Mouse (Mus musculus) stomach, embryonic 14.5 days (tissue): ENCODE measurements around the gene Cmtm2a. TPM values are rescaled to one million over a fixed set of nuclear protein-coding genes. Genes with fewer than 3 reads are reported as not detected.
"Not testable (repeated sequence)": the region's sequence is repeated elsewhere in the genome, so short reads cannot be mapped to it uniquely, and the experiment has no call there.

Experiments used
- ATAC-seq: fragments of 200-750 bp; cut with Nextera tagmentation; 2 replicates; pipeline ENCODE4 v1.8.0; 2017; ENCODE audit warnings: low read depth, moderate TSS enrichment; ENCODE audit not compliant: insufficient number of reproducible peaks, insufficient read depth, low FRiP score
- H3K27ac ChIP-seq: fragments of 300-500 bp; sonication (generic); 2 replicates; pipeline ENCODE4 v1.5.1; 2014; ENCODE audit warnings: mild to moderate bottlenecking, low read length, moderate library complexity, mixed read lengths
- H3K27me3 ChIP-seq: fragments of 300-500 bp; sonication (generic); 2 replicates; pipeline ENCODE4 v1.6.1; 2014; ENCODE audit warnings: low read length, control low read depth, mixed read lengths; ENCODE audit not compliant: control insufficient read depth, insufficient read depth
- H3K36me3 ChIP-seq: fragments of 300-500 bp; sonication (generic); 2 replicates; pipeline ENCODE4 v1.6.1; 2014; ENCODE audit warnings: mild to moderate bottlenecking, control low read depth, low read length, moderate library complexity, mixed read lengths; ENCODE audit not compliant: control insufficient read depth, insufficient read depth
- H3K4me1 ChIP-seq: fragments of 300-500 bp; sonication (generic); 2 replicates; pipeline ENCODE4 v1.6.1; 2014; ENCODE audit warnings: low read length, control low read depth, mixed read lengths; ENCODE audit not compliant: control insufficient read depth, insufficient read depth
- H3K4me2 ChIP-seq: fragments of 300-500 bp; sonication (generic); replicated peaks from 2 replicates; pipeline ENCODE4 v1.6.1; 2014; ENCODE audit warnings: low read depth, low read length, control low read depth
- H3K4me3 ChIP-seq: fragments of 300-500 bp; sonication (generic); 2 replicates; pipeline ENCODE4 v1.5.1; 2014; ENCODE audit warnings: low read depth, low read length, control low read depth
- H3K9ac ChIP-seq: fragments of 300-500 bp; sonication (generic); replicated peaks from 2 replicates; pipeline ENCODE4 v1.6.1; 2014; ENCODE audit warnings: low read depth, mild to moderate bottlenecking, control low read depth, low read length, moderate library complexity, mixed read lengths
- H3K9me3 ChIP-seq: fragments of 300-500 bp; sonication (generic); 2 replicates; pipeline ENCODE4 v1.6.1; 2016; ENCODE audit warnings: low read depth, low read length, control low read depth; ENCODE audit not compliant: control insufficient read depth
- WGBS: fragments of 180-500 bp; shearing (Covaris S2); extraction: QIAGEN DNeasy Blood & Tissue Kit; methylation state at CpG from one replicate; pipeline ENCODE4 v1.1.7; 2014; 5-methylcytosine and 5-hydroxymethylcytosine counted together
- polyA plus RNA-seq: library from polyadenylated mRNA; unstranded; fragments of >200 nt; fragmentation: Nextera tagmentation; extraction: Ambion mirVana; gene quantifications from 2 replicates; pipeline ENCODE4 v1.2.1, GENCODE M21; 2014

The Cmtm2a gene
- polyA plus RNA-seq, 1 experiment from 2014 or later = not detected

GRCm38 (mm10) chr8:104336806-104337205 lies 43.8 kb upstream of the Cmtm2a start:
- H3K4me1 ChIP-seq = 0 out of 2 replicates have a peak, but pooled peaks cover 5% of the 10 kb centered on the region
- no peaks in the 10 kb centered on the region for H3K27me3 ChIP-seq
- H3K9me3 ChIP-seq = no peaks in the 10 kb centered on the region
- H3K4me3 ChIP-seq = no peak overlapping the region
- no peak overlapping the region for H3K4me2 ChIP-seq
- WGBS = 89% methylated on average over 1 of the region's 1 CpGs
- H3K9ac ChIP-seq = no peak overlapping the region
- H3K27ac ChIP-seq = no peak overlapping the region
- ATAC-seq = no peak
- H3K36me3 ChIP-seq = no peaks in the 10 kb centered on the region

- Histone ChIP-seq H3K9me3 (no peaks in the 10 kb centered on the region), H3K4me1 (no peaks in the 10 kb centered on the region), H3K4me3 (no peak overlapping the region), H3K4me2 (no peak overlapping the region), H3K27ac (no peak overlapping the region), H3K27me3 (no peaks in the 10 kb centered on the region), H3K9ac (no peak overlapping the region), H3K36me3 (no peaks in the 10 kb centered on the region)
- no peak for ATAC-seq
- 82% methylated on average over 1 of the region's 1 CpGs for WGBS
Measured at GRCm38 (mm10) chr8:104334196-104334595, 41.2 kb upstream of the Cmtm2a start.

- Histone ChIP-seq H3K36me3 (no peaks in the 10 kb centered on the region), H3K4me2 (no peak overlapping the region)
- no peak for ATAC-seq
Measured at GRCm38 (mm10) chr8:104333786-104334185, 40.8 kb upstream of the Cmtm2a start.

GRCm38 (mm10) chr8:104332665-104333631 lies 40.0 kb upstream of the Cmtm2a start:
- H3K4me1 ChIP-seq = no peaks in the 10 kb centered on the region
- no peak overlapping the region for H3K9ac ChIP-seq
- H3K27me3 ChIP-seq = no peaks in the 10 kb centered on the region
- no peaks in the 10 kb centered on the region for H3K36me3 ChIP-seq
- H3K9me3 ChIP-seq = no peaks in the 10 kb centered on the region
- no peak overlapping the region for H3K4me3 ChIP-seq
- ATAC-seq = no peak
- 72% methylated on average over 5 of the region's 5 CpGs for WGBS
- no peak overlapping the region for H3K27ac ChIP-seq
- H3K4me2 ChIP-seq = no peak overlapping the region

More at GRCm38 (mm10) chr8:104333786-104334185, 40.8 kb upstream of the Cmtm2a start:
- Histone ChIP-seq H3K4me1 (no peaks in the 10 kb centered on the region), H3K27ac (no peak overlapping the region), H3K27me3 (no peaks in the 10 kb centered on the region), H3K4me3 (no peak overlapping the region), H3K9me3 (no peaks in the 10 kb centered on the region), H3K9ac (no peak overlapping the region)
- WGBS = 60% methylated on average over 5 of the region's 5 CpGs

- H3K9me3 ChIP-seq, H3K4me3 ChIP-seq, H3K4me1 ChIP-seq, H3K9ac ChIP-seq, H3K27ac ChIP-seq, H3K27me3 ChIP-seq, H3K36me3 ChIP-seq, ATAC-seq, H3K4me2 ChIP-seq: not testable (repeated sequence)
- WGBS = 88% methylated on average over 12 of the region's 12 CpGs
Measured at GRCm38 (mm10) chr8:104321930-104322329, 28.9 kb upstream of the Cmtm2a start, which contains the start of gene Cmtm2b. Cmtm2b (plus strand) TSS chr8:104322230.

- not testable (repeated sequence) for H3K4me1 ChIP-seq, H3K4me3 ChIP-seq, H3K9ac ChIP-seq, H3K9me3 ChIP-seq, H3K4me2 ChIP-seq, H3K27ac ChIP-seq, H3K27me3 ChIP-seq, ATAC-seq, H3K36me3 ChIP-seq
- WGBS = 85% methylated on average over 9 of the region's 11 CpGs
Measured at GRCm38 (mm10) chr8:104321267-104321666, 28.3 kb upstream of the Cmtm2a start, which contains the start of gene Gm11020. Gm11020 (plus strand) TSS chr8:104321567.

GRCm38 (mm10) chr8:104313311-104313710 lies 20.3 kb upstream of the Cmtm2a start:
- Histone ChIP-seq H3K27ac (no peak overlapping the region), H3K36me3 (no peaks in the 10 kb centered on the region), H3K4me1 (no peaks in the 10 kb centered on the region), H3K27me3 (no peaks in the 10 kb centered on the region), H3K4me3 (no peak overlapping the region), H3K9ac (no peak overlapping the region), H3K9me3 (no peaks in the 10 kb centered on the region), H3K4me2 (no peak overlapping the region)
- WGBS = 69% methylated on average over 4 of the region's 4 CpGs
- ATAC-seq = no peak

- H3K9ac ChIP-seq, H3K4me2 ChIP-seq, H3K36me3 ChIP-seq, H3K4me3 ChIP-seq, H3K4me1 ChIP-seq, H3K27ac ChIP-seq, H3K9me3 ChIP-seq, H3K27me3 ChIP-seq, ATAC-seq: not testable (repeated sequence)
- WGBS = 73% methylated on average over 3 of the region's 3 CpGs
Measured at GRCm38 (mm10) chr8:104312023-104312422, 19.0 kb upstream of the Cmtm2a start.
